Mouse (Mus musculus) lung, postnatal 0 days (tissue): ENCODE results near the gene Ubl7.

Source experiments
- CTCF ChIP-seq: IDR thresholded peaks from 2 replicates; pipeline ENCODE4 v1.5.1; 2016; ENCODE audit warnings: antibody characterized with exemption, mild to moderate bottlenecking
- EP300 ChIP-seq: IDR thresholded peaks from 2 replicates; pipeline ENCODE4 v1.6.1; 2016; ENCODE audit warnings: antibody characterized with exemption, mild to moderate bottlenecking, control low read depth

- no peak for TF ChIP-seq CTCF
- TF ChIP-seq EP300: peak; percentile 83
Observed at GRCm38 (mm10) chr9:57866530-57866929, 44.2 kb upstream of the Ubl7 start.
